Mouse (Mus musculus) bone marrow, adult 2 months (tissue): Measurements from ENCODE around the gene Gm21860.
"Not testable (repeated sequence)": the region's sequence is repeated elsewhere in the genome, so short reads cannot be mapped to it uniquely, and the experiment has no call there.

Source experiments
- CTCF ChIP-seq: fragments of 200-500 bp; IDR thresholded peaks from 2 replicates; pipeline ENCODE4 v1.5.1; 2011; ENCODE audit warnings: low read length, control low read depth; ENCODE audit not compliant: control insufficient read depth, insufficient read depth
- POLR2A ChIP-seq: fragments of 200-500 bp; IDR thresholded peaks from 2 replicates; pipeline ENCODE4 v1.6.1; 2011; ENCODE audit warnings: low read depth, mild to moderate bottlenecking, control low read depth, low read length, borderline replicate concordance; ENCODE audit not compliant: control insufficient read depth

GRCm38 (mm10) chrY:90720505-90720904 lies 34.1 kb downstream of the Gm21860 start:
- not testable (repeated sequence) for TF ChIP-seq CTCF, POLR2A
